Mouse (Mus musculus) bone marrow, adult 2 months (tissue): ENCODE data around the gene R3hdm2. TPM values are rescaled to one million over a fixed set of nuclear protein-coding genes. Genes with fewer than 3 reads are reported as not detected.

Experiments
- H3K27ac ChIP-seq: fragments of 200-500 bp; 2 replicates; pipeline ENCODE4 v1.5.1; 2012; ENCODE audit warnings: low read depth, mild to moderate bottlenecking, control low read depth, inconsistent platforms, low read length; ENCODE audit not compliant: control insufficient read depth, poor library complexity, insufficient read depth
- H3K4me1 ChIP-seq: fragments of 200-500 bp; 2 replicates; pipeline ENCODE4 v1.6.1; 2011; ENCODE audit warnings: low read length; ENCODE audit not compliant: control insufficient read depth, insufficient read depth
- H3K4me3 ChIP-seq: fragments of 200-500 bp; replicated peaks from 2 replicates; pipeline ENCODE3; 2011; ENCODE audit warnings: mild to moderate bottlenecking, low read depth, low read length, control low read depth; ENCODE audit not compliant: control insufficient read depth
- CTCF ChIP-seq: fragments of 200-500 bp; IDR thresholded peaks from 2 replicates; pipeline ENCODE4 v1.5.1; 2011; ENCODE audit warnings: low read length, control low read depth; ENCODE audit not compliant: control insufficient read depth, insufficient read depth
- POLR2A ChIP-seq: fragments of 200-500 bp; IDR thresholded peaks from 2 replicates; pipeline ENCODE4 v1.6.1; 2011; ENCODE audit warnings: low read depth, mild to moderate bottlenecking, control low read depth, low read length, borderline replicate concordance; ENCODE audit not compliant: control insufficient read depth
- WGBS: fragments of 180-500 bp; shearing (Covaris S2); methylation state at CpG from one replicate; pipeline ENCODE4 v1.1.7; 2018; 5-methylcytosine and 5-hydroxymethylcytosine counted together
- polyA plus RNA-seq: library from polyadenylated mRNA; stranded (reverse); fragments of >200 nt; gene quantifications from 2 replicates; pipeline ENCODE4 v1.2.4, GENCODE M21; 2011; ENCODE audit warnings: low replicate concordance; ENCODE audit not compliant: missing spikeins, insufficient read depth, insufficient read length

Gene R3hdm2
- polyA plus RNA-seq, 1 experiment, result 144 TPM

- Histone ChIP-seq H3K4me3 (no peak overlapping the region), H3K27ac (no peak overlapping the region), H3K4me1 (no peaks in the 10 kb centered on the region)
- no peak for TF ChIP-seq POLR2A
- TF ChIP-seq CTCF, result no peak
- WGBS, result 95% methylated on average over 1 of the region's 1 CpGs
These were observed 73.6 kb downstream of the R3hdm2 start for GRCm38 (mm10) chr10:127453701-127454100.

GRCm38 (mm10) chr10:127462411-127463096, 82.4 kb downstream of the R3hdm2 start:
- Histone ChIP-seq H3K27ac (no peak overlapping the region), H3K4me3 (no peak overlapping the region), H3K4me1 (no peaks in the 10 kb centered on the region)
- TF ChIP-seq CTCF (no peak), POLR2A (no peak)
- WGBS, result 85% methylated on average over 5 of the region's 5 CpGs

- H3K4me1 ChIP-seq, result peaks cover 3% of the 10 kb centered on the region
- H3K4me3 ChIP-seq, result no peak overlapping the region
- no peak overlapping the region for H3K27ac ChIP-seq
- TF ChIP-seq POLR2A (no peak), CTCF (no peak)
- WGBS, result 6% methylated on average over 15 of the region's 15 CpGs
These were observed 91.3 kb downstream of the R3hdm2 start for GRCm38 (mm10) chr10:127471281-127471988.

- H3K4me1 ChIP-seq, result peaks cover 3% of the 10 kb centered on the region
- TF ChIP-seq CTCF, result no peak
- 40% methylated on average over 9 of the region's 9 CpGs for WGBS
- H3K27ac ChIP-seq, result no peak overlapping the region
- no peak overlapping the region for H3K4me3 ChIP-seq
These were observed 92.6 kb downstream of the R3hdm2 start for GRCm38 (mm10) chr10:127472722-127473121.

- no peak overlapping the region for H3K4me3 ChIP-seq
- no peak overlapping the region for H3K27ac ChIP-seq
- TF ChIP-seq POLR2A, result no peak
- TF ChIP-seq CTCF, result no peak
- 85% methylated on average over 4 of the region's 4 CpGs for WGBS
- peaks cover 3% of the 10 kb centered on the region for H3K4me1 ChIP-seq
These were observed 95.0 kb downstream of the R3hdm2 start for GRCm38 (mm10) chr10:127475175-127475574.

GRCm38 (mm10) chr10:127476541-127476940, 96.4 kb downstream of the R3hdm2 start:
- WGBS, result 88% methylated on average over 3 of the region's 3 CpGs
- TF ChIP-seq CTCF, result no peak
- no peak for TF ChIP-seq POLR2A
- Histone ChIP-seq H3K4me1 (peaks cover 2% of the 10 kb centered on the region), H3K27ac (no peak overlapping the region), H3K4me3 (no peak overlapping the region)

GRCm38 (mm10) chr10:127477301-127477700, 97.2 kb downstream of the R3hdm2 start:
- no peak overlapping the region for H3K27ac ChIP-seq
- H3K4me3 ChIP-seq, result no peak overlapping the region
- H3K4me1 ChIP-seq, result peaks cover 1% of the 10 kb centered on the region; the same call in 1 of the 2 replicates
- TF ChIP-seq CTCF, result no peak
- no peak for TF ChIP-seq POLR2A
- WGBS, result 81% methylated on average over 7 of the region's 7 CpGs

GRCm38 (mm10) chr10:127479131-127479530, 99.0 kb downstream of the R3hdm2 start:
- TF ChIP-seq CTCF (no peak), POLR2A (no peak)
- H3K27ac ChIP-seq, result no peak overlapping the region
- H3K4me3 ChIP-seq, result no peak overlapping the region
- H3K4me1 ChIP-seq, result peaks cover 1% of the 10 kb centered on the region; the same call in 1 of the 2 replicates
- 82% methylated on average over 4 of the region's 4 CpGs for WGBS
